Mouse (Mus musculus) stomach, postnatal 0 days (tissue): Measurements from ENCODE around the gene Tead4. TPM values are rescaled to one million over a fixed set of nuclear protein-coding genes. Genes with fewer than 3 reads are reported as not detected.
A peak's percentile ranks its signal among the peaks of the same experiment; 100 is the strongest.

ENCODE experiments used
- ATAC-seq: fragments of 200-750 bp; cut with Nextera tagmentation; 2 replicates; pipeline ENCODE4 v1.8.0; 2017; ENCODE audit not compliant: low FRiP score, low TSS enrichment
- DNase-seq: peaks from one replicate; pipeline ENCODE4 v3.0.0-alpha.2; 2016; ENCODE audit warnings: low spot score
- H3K27ac ChIP-seq: fragments of 300-500 bp; sonication (generic); replicated peaks from 2 replicates; pipeline ENCODE4 v1.5.1; 2014; ENCODE audit warnings: mild to moderate bottlenecking, control low read depth
- H3K27me3 ChIP-seq: fragments of 300-500 bp; sonication (generic); 2 replicates; pipeline ENCODE4 v1.6.1; 2014; ENCODE audit warnings: low read length; ENCODE audit not compliant: control insufficient read depth, insufficient read depth
- H3K36me3 ChIP-seq: fragments of 300-500 bp; sonication (generic); 2 replicates; pipeline ENCODE4 v1.6.1; 2014; ENCODE audit warnings: low read length, mixed read lengths; ENCODE audit not compliant: control insufficient read depth, insufficient read depth
- H3K4me1 ChIP-seq: fragments of 300-500 bp; sonication (generic); replicated peaks from 2 replicates; pipeline ENCODE4 v1.6.1; 2014; ENCODE audit warnings: antibody characterized with exemption; ENCODE audit not compliant: control insufficient read depth, insufficient read depth
- H3K4me2 ChIP-seq: fragments of 300-500 bp; sonication (generic); replicated peaks from 2 replicates; pipeline ENCODE4 v1.6.1; 2014; ENCODE audit warnings: low read depth, mild to moderate bottlenecking, control low read depth, moderate library complexity
- H3K4me3 ChIP-seq: fragments of 300-500 bp; sonication (generic); 2 replicates; pipeline ENCODE4 v1.5.1; 2014; ENCODE audit warnings: low read depth, low read length, control low read depth
- H3K9ac ChIP-seq: fragments of 300-500 bp; sonication (generic); 2 replicates; pipeline ENCODE4 v1.6.1; 2014; ENCODE audit warnings: mild to moderate bottlenecking, low read length, control low read depth, mixed read lengths
- H3K9me3 ChIP-seq: fragments of 300-500 bp; sonication (generic); 2 replicates; pipeline ENCODE4 v1.6.1; 2016; ENCODE audit warnings: low read length; ENCODE audit not compliant: control insufficient read depth
- CTCF ChIP-seq: IDR thresholded peaks from 2 replicates; pipeline ENCODE4 v1.5.1; 2016; ENCODE audit warnings: antibody characterized with exemption, low read depth, mild to moderate bottlenecking, moderate library complexity
- EP300 ChIP-seq: optimal IDR thresholded peaks from 2 replicates; pipeline ENCODE3; 2016; ENCODE audit warnings: antibody characterized with exemption
- WGBS: fragments of 180-500 bp; shearing (Covaris S2); extraction: QIAGEN DNeasy Blood & Tissue Kit; methylation state at CpG from one replicate; pipeline ENCODE4 v1.1.7; 2014; 5-methylcytosine and 5-hydroxymethylcytosine counted together
- polyA plus RNA-seq: library from polyadenylated mRNA; unstranded; fragments of >200 nt; fragmentation: Nextera tagmentation; extraction: Ambion mirVana; gene quantifications from 2 replicates; pipeline ENCODE4 v1.2.1, GENCODE M21; 2015

Tead4 gene
- polyA plus RNA-seq, result 1.5 and 2.2 TPM in 2 replicates

- Histone ChIP-seq H3K4me2 (peak within 1 kb of the TSS; percentile 97), H3K36me3 (no peaks in the 10 kb centered on the region), H3K9ac (peak within 1 kb of the TSS; percentile 70), H3K9me3 (0 out of 2 replicates have a peak, but pooled peaks cover 2% of the 10 kb centered on the region), H3K4me3 (peak within 1 kb of the TSS; percentile 65), H3K27me3 (no peaks in the 10 kb centered on the region; the same call in 1 of the 2 replicates), H3K4me1 (peaks cover 8% of the 10 kb centered on the region), H3K27ac (peak within 1 kb of the TSS; percentile 82)
- ATAC-seq (peak; percentile 93), DNase-seq (peak; percentile 85)
- WGBS, result under 1% methylated on average over 54 of the region's 81 CpGs
- TF ChIP-seq CTCF, result no peak
- TF ChIP-seq EP300, result no peak
Observed at GRCm38 (mm10) chr6:128300134-128301001, at the start of gene Tead4. Tead4 (minus strand) TSS chr6:128300823.

- no peak for DNase-seq
- no peak overlapping the region for H3K27ac ChIP-seq
Observed at GRCm38 (mm10) chr6:128349711-128350110, 49.1 kb upstream of the Tead4 start.

GRCm38 (mm10) chr6:128346782-128347181, 46.2 kb upstream of the Tead4 start:
- H3K9me3 ChIP-seq, result no peaks in the 10 kb centered on the region
- no peak overlapping the region for H3K9ac ChIP-seq
- no peak for TF ChIP-seq CTCF
- no peak for TF ChIP-seq EP300
- DNase-seq (no peak), ATAC-seq (no peak)
- H3K27ac ChIP-seq, result peak overlapping the region; percentile 36; the same call in 1 of the 2 replicates
- H3K36me3 ChIP-seq, result peaks cover 2% of the 10 kb centered on the region; the same call in 1 of the 2 replicates
- H3K4me1 ChIP-seq, result no peaks in the 10 kb centered on the region
- H3K4me2 ChIP-seq, result no peak overlapping the region
- H3K27me3 ChIP-seq, result no peaks in the 10 kb centered on the region
- no peak overlapping the region for H3K4me3 ChIP-seq
- 63% methylated on average over 6 of the region's 6 CpGs for WGBS

More at GRCm38 (mm10) chr6:128349711-128350110, 49.1 kb upstream of the Tead4 start:
- Histone ChIP-seq H3K36me3 (peaks cover 2% of the 10 kb centered on the region; the same call in 1 of the 2 replicates), H3K27me3 (no peaks in the 10 kb centered on the region), H3K4me3 (no peak overlapping the region), H3K4me1 (no peaks in the 10 kb centered on the region), H3K9me3 (no peaks in the 10 kb centered on the region), H3K9ac (no peak overlapping the region), H3K4me2 (no peak overlapping the region)
- TF ChIP-seq CTCF (no peak), EP300 (no peak)
- no peak for ATAC-seq
- WGBS, result 63% methylated on average over 7 of the region's 7 CpGs

- no peak for TF ChIP-seq EP300
- TF ChIP-seq CTCF, result no peak
- Histone ChIP-seq H3K4me2 (no peak overlapping the region), H3K9ac (no peak overlapping the region), H3K4me1 (no peaks in the 10 kb centered on the region), H3K4me3 (no peak overlapping the region), H3K27me3 (no peaks in the 10 kb centered on the region), H3K9me3 (no peaks in the 10 kb centered on the region), H3K27ac (no peak overlapping the region), H3K36me3 (no peaks in the 10 kb centered on the region)
- DNase-seq, result no peak
- WGBS, result 69% methylated on average over 10 of the region's 10 CpGs
- ATAC-seq, result no peak
Observed at GRCm38 (mm10) chr6:128345623-128346022, 45.0 kb upstream of the Tead4 start.

- peaks cover 5% of the 10 kb centered on the region; the same call in 1 of the 2 replicates for H3K4me1 ChIP-seq
- H3K4me2 ChIP-seq, result no peak overlapping the region
- no peaks in the 10 kb centered on the region for H3K27me3 ChIP-seq
- ATAC-seq, result no peak
- H3K9ac ChIP-seq, result no peak overlapping the region
- no peaks in the 10 kb centered on the region for H3K36me3 ChIP-seq
- no peaks in the 10 kb centered on the region for H3K9me3 ChIP-seq
- no peak for TF ChIP-seq EP300
- no peak for TF ChIP-seq CTCF
- H3K4me3 ChIP-seq, result no peak overlapping the region
- H3K27ac ChIP-seq, result no peak overlapping the region
- DNase-seq, result no peak
- WGBS, result 68% methylated on average over 11 of the region's 11 CpGs
Observed at GRCm38 (mm10) chr6:128341956-128342723, 41.5 kb upstream of the Tead4 start.
